Comparison of ENCODE assay signal across 8 mouse cellular contexts in the genomic region with DNA sequence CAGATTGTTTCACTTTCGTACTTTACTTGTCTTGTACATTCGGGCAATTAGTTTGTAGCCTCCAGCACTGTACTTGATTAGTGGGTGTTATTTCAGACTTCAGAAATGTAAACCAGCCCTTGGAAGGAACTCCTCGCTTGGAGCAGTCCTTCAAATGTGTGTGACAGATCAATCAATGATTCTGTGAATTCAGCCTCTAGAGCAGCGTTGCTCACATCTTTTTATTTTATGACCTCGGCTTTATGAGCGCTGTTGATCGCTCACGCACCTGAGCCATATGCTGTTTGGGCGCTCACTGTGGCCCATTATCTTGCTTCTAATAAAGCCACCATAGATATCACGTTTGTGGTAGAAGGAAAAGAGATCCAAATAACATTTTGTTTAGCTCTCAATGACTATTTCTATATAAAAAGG. TPM values are rescaled to one million over a fixed set of nuclear protein-coding genes. Genes with fewer than 3 reads are reported as not detected.
DNase-seq lines count a peak whose midpoint lies in the region; ATAC-seq and TF ChIP-seq lines count a peak whose summit lies in the region.

No protein-coding gene starts in this region.

- peak overlapping the region; percentile 63 for H3K4me2 ChIP-seq in liver, embryonic 15.5 days

- no peak overlapping the region for H3K9ac ChIP-seq in liver, embryonic 15.5 days

- H3K4me3 ChIP-seq in thymus, adult 2 months (ENCODE audit: control insufficient read depth, insufficient read depth, low read length), result peak overlapping the region; percentile 41; the same call in 1 of the 2 replicates
- H3K4me3 ChIP-seq in liver, embryonic 15.5 days (replicated peaks), result peak overlapping the region; percentile 46

- no peak for TF ChIP-seq POLR2A in thymus, adult 2 months (IDR thresholded peaks at IDR 0.05; ENCODE audit: control insufficient read depth, extremely low read depth, insufficient read depth, low read length, poor library complexity)

- DNase-seq in embryo, embryonic 10 days (ENCODE audit: low spot score), result peak; percentile 3
- DNase-seq in embryo, embryonic 9.5 days (ENCODE audit: extremely low spot score), result no peak
- DNase-seq in thymus, adult 2 months, result no peak
- no peak for DNase-seq in thymus, postnatal 4 days
- no peak for DNase-seq in right cerebral cortex, adult 18-20 months
- DNase-seq in left cerebral cortex, adult 11 months (ENCODE audit: low spot score), result no peak
- no peak for DNase-seq in urinary bladder, postnatal 36 days (ENCODE audit: low spot score in 2 of 2)

- no peaks in the 10 kb centered on the region for H3K9me3 ChIP-seq in liver, embryonic 15.5 days (replicated peaks)

- 67% methylated on average over 10 of the region's 10 CpGs for WGBS in thymus, adult 2 months
- 61% methylated on average over 10 of the region's 10 CpGs for WGBS in liver, embryonic 15.5 days (ENCODE audit: insufficient replicate concordance)

- peaks cover 7% of the 10 kb centered on the region for H3K4me1 ChIP-seq in thymus, adult 2 months (replicated peaks; ENCODE audit: control insufficient read depth, insufficient read depth, low read length)
- no peaks in the 10 kb centered on the region for H3K4me1 ChIP-seq in liver, embryonic 15.5 days (replicated peaks)

- TF ChIP-seq CTCF in thymus, adult 2 months (IDR thresholded peaks at IDR 0.05; ENCODE audit: borderline replicate concordance, control insufficient read depth, extremely low read depth, insufficient read depth, low read length, poor library complexity), result no peak

- H3K27me3 ChIP-seq in thymus, adult 2 months (ENCODE audit: control insufficient read depth, insufficient read depth, low read length), result no peaks in the 10 kb centered on the region
- H3K27me3 ChIP-seq in liver, embryonic 15.5 days, result peaks cover 10% of the 10 kb centered on the region; the same call in 1 of the 2 replicates

- ATAC-seq in liver, embryonic 15.5 days (ENCODE audit: insufficient read depth), result no peak

- H3K27ac ChIP-seq in thymus, adult 2 months (ENCODE audit: control insufficient read depth, insufficient read depth, low read length), result no peak overlapping the region
- no peak overlapping the region for H3K27ac ChIP-seq in liver, embryonic 15.5 days (replicated peaks)

- no peaks in the 10 kb centered on the region for H3K36me3 ChIP-seq in thymus, adult 2 months (ENCODE audit: control insufficient read depth, insufficient read depth, low read length)
- H3K36me3 ChIP-seq in liver, embryonic 15.5 days (replicated peaks), result no peaks in the 10 kb centered on the region

RNA-seq across cellular contexts. Expression of gene Abcb1a, which starts 0.9 kb away (rescaled TPM):
- 1.2 and 1.4 TPM in 2 replicates for polyA plus RNA-seq in thymus, adult 2 months (2012; rRNA removed)
- polyA plus RNA-seq in liver, embryonic 15.5 days (2015; fragmentation: Nextera tagmentation; extraction: Ambion mirVana), result 0.54 and 0.68 TPM in 2 replicates

RNA-seq across cellular contexts. Expression of gene Rundc3b, which starts 38.0 kb away (rescaled TPM):
- 1.4 TPM in 2 replicates for polyA plus RNA-seq in thymus, adult 2 months (2012; rRNA removed)
- 0.08 and 0.09 TPM in 2 replicates for polyA plus RNA-seq in liver, embryonic 15.5 days (2015; fragmentation: Nextera tagmentation; extraction: Ambion mirVana)
